Mouse (Mus musculus) left cerebral cortex, postnatal 10 days (tissue): ENCODE measurements at regions not wholly inside any gene's neighbourhood (a gene's known extent, or its start where the extent isn't known, plus 50 kb on each side); places are given as distances from the start of the nearest gene placed in this dataset.
A peak's percentile ranks its signal among the peaks of the same experiment; 100 is the strongest.
"Not testable (repeated sequence)": the region's sequence is repeated elsewhere in the genome, so short reads cannot be mapped to it uniquely, and the experiment has no call there.

ENCODE experiments used
- DNase-seq, 2 experiments: peaks; one replicate each; pipeline ENCODE4 v3.0.0; 2021 to 2022; ENCODE audit warnings: low spot score in 2 of 2, mixed read lengths in 1 of 2; ENCODE audit errors: extremely low spot score in 1 of 2
- intact Hi-C: fragments of 180-260 bp; cut with DNase I; formaldehyde crosslinking; loops from one replicate; pipeline ENCODE4 v1.15.1; 2025

DNA sequence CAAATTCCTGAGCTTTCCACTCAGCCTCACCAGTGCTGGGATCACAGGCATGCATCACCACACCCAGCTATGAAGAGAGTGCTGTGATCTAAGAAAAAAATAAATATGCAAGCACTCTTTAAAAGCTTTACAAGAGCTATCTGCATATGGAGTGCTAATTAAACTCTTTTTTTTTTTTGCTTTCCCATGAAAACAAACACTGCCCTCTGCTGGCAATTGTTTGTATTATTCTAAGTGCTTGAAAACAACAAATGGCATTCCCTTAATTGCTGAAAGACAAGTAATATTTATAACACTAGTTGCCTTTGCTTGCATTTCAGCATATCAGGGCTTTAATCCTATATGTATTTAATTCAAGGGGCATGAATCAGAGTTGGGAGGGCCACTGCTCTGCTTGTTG, 91.8 kb downstream of the 5730507C01Rik start:
- DNase-seq = peak in 1 of 2 experiments; percentile 18
- intact Hi-C loops = not testable (repeated sequence)

DNA sequence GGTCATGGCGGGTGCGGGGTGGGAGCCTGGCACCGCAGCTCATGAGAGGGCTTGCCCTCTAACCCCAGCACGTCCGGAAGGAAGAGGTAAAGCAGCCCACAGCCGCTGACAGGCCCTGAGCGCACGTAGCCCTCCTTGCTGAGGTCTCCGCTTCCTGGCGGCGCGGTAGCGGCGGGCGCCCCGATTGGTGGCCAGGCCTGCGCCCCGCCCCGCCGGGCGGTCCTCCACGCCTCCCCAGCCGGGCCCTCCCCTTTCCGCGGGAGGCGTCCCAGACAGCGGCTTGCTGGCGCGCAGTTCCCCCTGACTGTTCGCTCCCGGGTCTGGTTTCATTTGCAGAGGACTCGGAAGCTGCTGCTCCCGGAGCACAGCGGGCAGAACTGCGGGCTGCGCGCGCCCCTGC, 95.5 kb downstream of the 5730507C01Rik start:
- peak; percentile 17 to 78 for DNase-seq
- intact Hi-C loops = no loop called here

DNA sequence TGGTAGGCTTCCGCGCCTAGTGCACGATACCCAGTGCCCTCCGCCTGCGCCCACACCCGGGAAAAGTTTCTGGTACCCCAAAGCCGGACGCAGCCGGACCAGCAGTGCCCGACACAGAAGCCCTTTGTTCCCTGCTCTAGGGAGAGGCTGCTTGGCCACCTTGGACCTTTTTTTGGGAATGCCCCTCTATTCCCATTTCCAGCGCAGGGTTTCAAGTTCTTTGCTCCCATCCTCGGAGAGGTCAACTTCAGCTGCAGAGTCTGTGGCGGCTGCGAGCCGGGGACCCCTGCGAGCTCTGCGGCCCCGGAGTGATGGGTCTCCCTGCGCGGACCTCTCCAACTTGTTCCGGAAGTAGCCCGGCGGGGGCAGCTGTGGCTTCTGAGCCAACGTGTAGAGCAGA, 96.3 kb downstream of the 5730507C01Rik start:
- intact Hi-C loops, DNase-seq: not testable (repeated sequence)
